Mouse (Mus musculus): ENCODE results near the gene Aak1. TPM values are rescaled to one million over a fixed set of nuclear protein-coding genes. Genes with fewer than 3 reads are reported as not detected.
A peak's percentile ranks its signal among the peaks of the same experiment; 100 is the strongest.

Gene Aak1
- total RNA-seq (2015) (29.7 and 37.6 TPM in 2 replicates), total RNA-seq (2017) (5.3 and 12.9 TPM in 2 replicates)

DNA sequence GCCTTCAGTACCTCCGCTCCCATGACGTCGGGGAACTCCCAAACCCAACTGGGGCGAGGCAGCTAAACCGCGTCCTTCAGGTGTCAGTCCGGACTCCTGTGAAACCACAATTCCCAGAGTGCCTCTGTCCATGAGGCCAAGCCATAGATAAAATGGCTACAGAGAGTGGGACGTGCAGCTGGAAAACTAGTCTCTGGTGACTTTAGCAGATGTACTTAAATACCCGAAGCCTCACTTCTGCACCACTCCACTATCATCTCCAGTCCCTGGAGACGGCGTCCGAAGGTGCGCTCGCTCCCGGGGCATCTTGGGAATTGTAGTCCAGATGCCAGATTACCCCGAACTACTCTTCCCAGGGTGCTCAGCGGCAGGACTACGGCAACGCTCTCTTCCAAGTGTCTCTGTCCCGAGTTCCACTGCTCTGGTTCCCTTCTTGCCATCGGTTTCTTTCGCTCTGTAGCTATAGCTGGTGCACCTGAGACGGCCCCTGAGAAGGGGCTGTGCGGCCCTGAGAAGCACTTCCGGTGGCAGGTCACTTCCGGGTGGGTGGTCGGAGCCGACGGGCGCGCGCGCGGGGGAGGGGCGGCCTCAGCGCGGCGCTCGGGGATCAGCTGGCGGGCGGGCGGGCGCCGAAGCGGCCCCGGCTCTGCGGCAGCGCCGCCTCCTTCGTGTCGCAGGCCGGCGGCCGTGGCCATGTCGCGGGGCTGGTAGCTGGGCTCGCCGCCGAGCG, at the start of gene Aak1:
Aak1 (plus strand) TSS at position 603 of the 730 bp plus-strand sequence.
- ATAC-seq (ENCODE audit: poor library complexity, severe bottlenecking) = peak; percentile 74

DNA sequence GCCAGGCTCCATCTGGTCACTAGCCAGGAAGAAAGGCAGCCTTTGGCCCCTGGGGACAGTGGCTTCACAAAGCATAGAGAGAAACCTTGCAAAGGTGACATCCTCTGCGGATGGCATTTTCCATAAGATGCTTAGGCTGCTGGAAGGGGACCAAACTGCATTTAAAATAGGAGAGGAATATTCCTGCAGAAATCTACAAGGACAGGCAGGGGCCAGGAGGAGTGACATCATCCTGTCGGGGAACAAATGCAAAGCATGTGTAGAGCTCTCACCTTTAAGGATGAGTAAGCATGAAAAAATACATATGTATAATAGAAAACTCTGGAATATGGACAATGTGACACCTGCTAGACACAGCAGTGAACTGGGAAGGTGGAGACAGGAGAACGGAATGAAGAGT, 48.9 kb upstream of the Aak1 start:
- no peak for ATAC-seq (ENCODE audit: poor library complexity, severe bottlenecking)

DNA sequence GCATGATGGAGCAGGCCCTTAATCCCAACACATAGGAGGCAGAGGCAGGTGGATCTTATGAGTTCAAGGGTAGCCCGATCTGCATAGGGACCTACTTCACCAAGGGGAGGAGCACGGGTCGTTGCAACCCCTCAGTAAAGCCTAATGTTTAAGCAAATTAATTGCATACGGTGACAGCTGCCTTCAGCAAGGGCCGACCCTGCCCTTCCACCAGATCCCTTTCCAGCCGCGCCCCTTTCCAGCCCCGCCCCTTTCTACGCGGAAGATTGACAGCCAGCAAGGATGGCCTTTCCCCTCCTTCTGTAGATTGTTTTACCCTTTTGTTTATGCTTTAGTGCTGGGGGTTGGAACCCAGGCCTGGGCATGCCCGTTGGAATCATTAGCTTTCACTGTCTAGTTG, 47.9 kb upstream of the Aak1 start:
- no peak for ATAC-seq (ENCODE audit: poor library complexity, severe bottlenecking)

DNA sequence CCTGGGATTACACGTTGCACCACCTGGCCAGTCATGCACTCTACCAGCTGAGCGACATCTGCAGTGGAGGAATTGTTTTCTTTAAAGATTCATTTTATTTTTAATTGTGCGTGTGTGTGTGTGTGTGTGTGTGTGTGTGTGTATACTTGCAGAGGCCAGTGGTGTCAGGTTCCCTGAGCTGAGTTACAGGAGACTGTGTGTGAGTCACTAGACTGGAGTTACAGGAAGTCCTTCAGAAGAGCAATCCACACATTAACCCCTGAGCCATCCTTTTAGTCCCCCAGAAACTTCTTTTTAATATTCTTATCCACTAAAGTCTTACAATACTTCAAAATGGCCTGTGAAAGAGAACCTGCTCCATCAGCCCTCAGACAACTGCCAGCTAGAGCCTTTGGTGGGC, 44.7 kb upstream of the Aak1 start:
- no peak for ATAC-seq (ENCODE audit: poor library complexity, severe bottlenecking)

DNA sequence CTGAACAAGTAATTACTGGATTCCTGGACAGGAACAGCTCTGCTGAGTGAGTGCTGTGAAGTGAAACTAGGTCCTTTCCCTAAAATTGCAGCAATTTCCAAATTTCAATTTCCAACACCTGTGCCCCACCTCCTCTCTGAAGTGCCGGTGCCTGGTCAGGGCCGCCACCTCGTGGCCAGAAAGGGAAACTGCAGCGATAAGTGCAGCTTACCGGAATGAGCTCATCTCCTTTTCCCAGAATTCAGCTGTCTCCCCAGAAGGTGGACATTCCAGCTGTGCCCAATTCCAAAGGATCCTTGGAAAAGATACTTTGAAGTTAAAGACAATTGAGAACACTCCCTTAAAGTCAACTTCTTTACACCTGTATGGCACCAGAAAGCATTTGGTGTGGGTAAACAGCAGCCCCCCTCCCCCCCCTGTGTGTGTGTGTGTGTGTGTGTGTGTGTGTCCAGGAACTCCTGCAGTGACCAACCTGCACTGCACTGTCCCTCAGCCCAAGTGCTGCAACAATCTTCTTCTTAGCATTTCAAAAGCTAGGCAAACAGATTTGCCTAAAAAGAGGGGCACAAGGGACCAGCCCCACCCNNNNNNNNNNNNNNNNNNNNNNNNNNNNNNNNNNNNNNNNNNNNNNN, 42.7 kb upstream of the Aak1 start:
- ATAC-seq (ENCODE audit: poor library complexity, severe bottlenecking) = peak; percentile 88

DNA sequence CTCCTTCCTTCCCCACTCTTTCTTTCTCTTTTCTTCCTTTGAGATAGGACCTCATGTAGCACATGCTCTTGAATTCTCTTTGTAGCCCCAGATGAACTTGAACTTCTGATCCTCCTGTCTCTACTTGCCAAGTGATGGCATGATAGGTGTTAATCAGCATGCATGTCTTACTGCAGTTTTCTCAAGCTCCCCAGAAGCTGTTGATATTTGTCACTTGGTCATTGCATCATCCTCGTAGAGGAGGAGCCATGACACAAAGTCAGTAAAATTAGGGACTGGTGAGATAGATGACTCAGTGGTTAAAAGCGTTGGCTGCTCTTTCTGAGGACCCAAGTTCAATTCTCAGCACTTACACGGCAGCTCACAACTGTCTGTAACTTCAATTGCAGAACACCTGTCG, 36.4 kb upstream of the Aak1 start:
- no peak for ATAC-seq (ENCODE audit: poor library complexity, severe bottlenecking)

DNA sequence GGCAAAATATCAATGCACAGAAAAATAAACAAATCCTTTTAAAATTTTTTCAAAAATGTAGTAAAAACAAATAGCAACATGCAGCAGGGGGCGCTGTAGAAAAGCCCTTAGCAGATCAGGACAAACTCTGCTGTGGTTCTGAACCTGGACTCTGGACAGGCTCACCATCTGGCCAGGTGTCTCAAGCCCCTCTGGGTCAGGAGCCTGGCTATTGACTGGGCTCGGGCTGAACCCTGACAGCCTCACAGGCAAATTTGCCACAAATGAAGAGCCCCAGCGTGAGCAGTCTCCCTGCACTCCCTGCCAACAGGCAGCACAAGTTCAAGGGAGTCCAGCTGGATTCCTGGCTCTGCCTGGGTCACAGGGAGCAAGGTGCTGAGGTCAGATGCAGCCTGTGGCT, 36.0 kb upstream of the Aak1 start:
- ATAC-seq (ENCODE audit: poor library complexity, severe bottlenecking) = no peak

DNA sequence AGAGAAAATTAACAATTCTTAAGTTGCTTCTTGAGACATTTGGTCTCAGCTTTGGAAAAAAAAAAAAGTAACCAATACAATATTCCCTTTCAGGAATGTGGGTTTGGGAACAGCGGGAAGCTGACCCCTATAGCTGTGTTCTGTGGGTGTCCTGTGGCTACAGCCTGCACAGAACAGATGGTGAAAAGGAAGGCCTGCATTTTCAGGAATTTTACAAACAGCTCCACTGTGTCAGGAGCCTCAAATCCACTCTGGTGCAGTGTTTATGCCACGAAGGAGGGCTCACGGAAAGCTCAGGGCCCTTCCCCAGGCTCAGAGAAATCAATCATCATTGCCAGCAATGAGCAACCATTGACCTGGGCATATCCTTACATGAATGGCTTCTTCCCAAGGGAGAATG, 34.4 kb upstream of the Aak1 start:
- no peak for ATAC-seq (ENCODE audit: poor library complexity, severe bottlenecking)

DNA sequence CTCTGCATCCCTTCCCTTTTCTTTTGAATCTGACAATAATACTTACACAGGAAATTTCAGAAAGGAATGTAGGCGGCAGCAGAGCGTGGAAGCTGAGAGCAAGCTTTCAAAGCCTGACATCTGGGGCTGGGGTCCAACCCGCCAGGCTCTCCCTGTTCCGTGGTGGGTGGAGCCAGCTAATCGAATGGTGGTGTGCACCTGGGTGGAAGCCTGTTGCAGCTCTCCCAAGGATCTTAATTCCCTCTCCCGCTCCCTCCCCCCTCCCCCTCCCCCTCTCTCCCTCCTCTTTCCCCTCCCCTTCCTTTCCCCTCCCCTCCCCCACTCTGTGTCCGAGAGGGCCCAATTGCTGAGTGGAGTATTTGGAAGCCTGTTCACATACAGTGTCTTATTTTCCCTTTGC, 33.9 kb upstream of the Aak1 start:
- ATAC-seq (ENCODE audit: poor library complexity, severe bottlenecking) = no peak

DNA sequence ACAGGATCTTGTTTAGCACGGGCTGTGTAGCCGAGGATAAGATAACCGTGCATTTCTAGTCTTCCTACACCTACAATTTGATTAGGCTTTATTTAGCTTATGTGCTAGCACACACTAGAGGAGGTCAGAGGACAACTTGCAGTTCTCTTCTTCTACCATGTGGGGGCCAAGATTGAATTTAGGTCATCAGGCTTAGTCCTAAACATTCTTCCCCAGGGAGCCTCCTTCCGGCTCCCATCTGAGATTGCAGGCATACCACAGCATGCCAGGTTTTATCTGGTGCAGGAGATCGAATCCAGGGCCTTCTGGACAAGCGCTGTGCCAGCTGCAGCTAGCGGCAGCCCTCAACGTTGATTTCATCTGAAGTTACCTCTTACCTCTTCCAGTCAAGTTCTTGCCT, 32.7 kb upstream of the Aak1 start:
- no peak for ATAC-seq (ENCODE audit: poor library complexity, severe bottlenecking)

DNA sequence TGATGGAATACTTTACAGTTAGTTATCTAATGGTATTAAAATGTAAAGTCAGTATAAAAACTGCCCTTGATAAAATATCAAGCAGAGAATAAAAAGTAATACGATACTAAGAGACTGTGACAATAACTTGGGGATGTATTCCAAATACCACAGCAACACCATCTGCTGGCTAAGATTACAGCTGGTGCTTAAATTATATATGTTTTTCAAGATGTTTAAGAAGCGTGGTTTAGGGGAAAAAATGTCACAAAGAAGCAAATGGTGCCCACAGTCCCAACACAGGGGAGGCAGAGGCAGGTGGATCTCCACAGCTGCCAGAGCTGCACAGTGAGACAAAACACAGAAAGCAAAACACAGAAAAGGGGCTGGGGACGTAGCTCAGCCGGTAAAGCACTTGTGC, 30.4 kb upstream of the Aak1 start:
- ATAC-seq (ENCODE audit: poor library complexity, severe bottlenecking) = no peak

DNA sequence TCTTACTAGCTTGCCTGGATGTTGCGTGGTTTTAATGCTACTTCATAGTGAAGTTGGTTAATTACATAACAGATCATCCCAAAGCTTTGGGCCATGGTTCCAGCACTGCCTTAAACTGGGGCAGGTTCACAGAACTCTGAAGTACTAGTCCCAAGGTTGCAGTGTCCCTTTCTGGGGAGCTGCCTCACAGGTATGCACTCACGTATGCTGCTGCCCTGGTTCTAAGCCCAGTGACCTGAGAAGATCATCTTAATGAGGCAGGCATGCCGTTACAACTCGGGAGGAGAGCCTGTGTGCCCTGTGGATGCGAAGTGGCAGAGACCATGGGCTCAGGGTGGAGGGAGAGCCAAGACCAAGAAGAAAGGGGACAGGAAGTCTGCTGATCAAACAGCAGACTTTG, 29.4 kb upstream of the Aak1 start:
- no peak for ATAC-seq (ENCODE audit: poor library complexity, severe bottlenecking)

DNA sequence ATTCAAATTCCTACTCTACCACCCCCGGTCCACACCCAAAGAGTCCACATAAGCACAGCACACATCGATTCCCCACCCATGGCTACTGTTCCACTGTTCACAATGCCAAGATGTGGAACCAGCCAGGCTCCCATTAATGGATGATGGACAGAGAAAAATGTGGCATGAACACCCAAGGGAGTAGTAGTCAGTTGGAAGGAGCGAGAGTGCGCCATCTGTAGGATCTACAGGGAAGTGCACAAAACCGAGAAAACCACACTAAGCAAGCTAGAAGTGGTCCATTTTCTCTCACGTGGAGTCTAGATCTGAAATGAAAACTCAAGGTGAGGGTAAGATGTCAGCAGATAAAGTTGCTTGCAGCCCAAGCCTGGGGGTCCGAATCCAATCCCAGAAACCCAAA, 28.6 kb upstream of the Aak1 start:
- 0 out of 2 replicates have a peak, but pooled peaks have one; percentile 28 for ATAC-seq (ENCODE audit: poor library complexity, severe bottlenecking)

DNA sequence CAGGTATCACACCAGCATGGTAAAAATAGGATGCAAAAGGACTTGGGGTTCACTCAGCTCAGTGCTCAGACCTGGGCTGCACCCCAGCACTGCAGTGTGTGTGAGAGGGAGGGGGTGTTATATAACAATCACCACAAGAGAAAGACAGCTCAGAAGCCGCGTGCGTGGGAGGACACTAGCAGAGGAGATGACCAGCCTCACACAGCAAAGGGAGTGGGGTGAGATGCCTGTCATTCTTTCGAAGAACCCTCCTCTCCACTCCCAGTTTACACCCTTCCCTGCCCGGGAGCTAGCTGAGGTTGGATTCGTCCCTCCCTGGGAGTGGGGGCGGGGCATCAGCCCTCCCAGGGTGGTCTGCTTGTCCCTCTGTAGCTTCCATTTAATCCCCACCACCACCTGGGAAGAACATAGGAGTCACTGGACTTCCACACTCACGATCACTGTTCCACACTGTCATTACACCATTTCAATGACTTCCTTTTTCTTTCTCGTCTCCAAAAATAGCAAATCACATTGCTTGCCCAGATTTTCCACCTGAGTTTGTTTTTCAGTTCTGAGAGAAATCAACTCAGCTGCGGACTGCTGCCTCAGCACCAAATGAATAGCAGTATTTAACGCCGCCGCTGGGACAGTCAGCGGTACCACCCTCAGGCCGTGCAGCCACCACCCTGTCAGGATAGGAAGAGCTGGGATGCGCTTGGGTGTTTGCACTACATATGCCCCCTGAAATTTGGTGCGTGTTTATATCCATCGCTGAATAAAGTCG, 26.8 kb upstream of the Aak1 start:
- peak; percentile 57 for ATAC-seq (ENCODE audit: poor library complexity, severe bottlenecking)

DNA sequence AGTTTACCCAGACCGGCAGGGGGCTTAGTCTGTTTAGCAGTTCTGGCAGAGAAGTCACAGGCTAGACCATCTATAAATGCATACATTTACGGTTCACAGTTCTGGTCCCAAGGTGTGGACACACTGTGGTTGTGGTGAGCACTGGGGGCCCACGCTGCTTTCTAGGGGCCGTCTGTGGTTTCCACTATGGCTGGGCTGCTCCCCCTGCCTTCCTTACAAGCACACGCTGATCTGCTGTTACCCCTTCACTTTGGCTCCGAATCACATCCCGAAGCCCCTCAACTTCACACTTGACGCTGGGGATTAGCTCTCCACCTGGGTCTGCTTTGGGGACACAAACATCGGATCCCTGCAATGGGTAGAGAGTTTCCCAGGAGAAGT, 26.3 kb upstream of the Aak1 start:
- 0 out of 2 replicates have a peak, but pooled peaks have one; percentile 25 for ATAC-seq (ENCODE audit: poor library complexity, severe bottlenecking)

DNA sequence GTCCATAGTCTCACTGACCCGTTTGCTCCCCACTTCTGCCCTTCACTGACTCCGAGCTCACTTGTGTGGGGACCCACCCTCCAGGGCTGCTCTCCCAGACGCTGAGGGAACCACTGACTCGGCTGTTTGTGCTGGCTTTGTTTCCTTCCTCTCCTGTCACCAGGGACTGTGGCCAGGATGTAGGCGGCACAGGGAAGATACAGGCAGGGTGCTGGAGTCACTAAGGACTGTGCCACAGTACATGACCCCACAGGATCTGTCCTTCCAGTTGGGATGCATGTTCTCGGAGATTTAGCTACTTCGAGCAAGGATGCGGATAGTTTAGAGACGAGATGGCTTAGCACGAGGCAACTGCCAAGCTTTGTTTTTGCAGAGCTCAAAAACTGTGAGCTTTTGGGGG, 25.5 kb upstream of the Aak1 start:
- ATAC-seq (ENCODE audit: poor library complexity, severe bottlenecking) = no peak; the same call in 1 of the 2 replicates

DNA sequence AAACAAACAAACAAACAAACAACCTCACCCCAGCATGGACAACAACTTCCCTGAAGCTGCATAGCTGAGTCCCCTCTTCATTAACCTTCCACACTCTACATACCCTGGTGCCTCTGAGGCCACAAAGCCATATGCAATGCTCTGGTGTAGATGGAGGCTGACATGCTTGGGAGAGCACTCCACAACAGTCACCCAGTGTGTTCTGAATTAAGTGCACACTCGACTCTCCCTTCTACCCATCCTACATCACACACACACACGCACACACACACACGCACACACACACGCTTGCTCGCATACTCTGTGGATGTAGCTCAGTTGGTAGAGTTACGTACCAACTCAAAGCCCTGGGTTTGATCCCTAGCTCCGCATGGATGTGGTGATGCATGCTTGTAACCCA, 24.9 kb upstream of the Aak1 start:
- no peak for ATAC-seq (ENCODE audit: poor library complexity, severe bottlenecking)

DNA sequence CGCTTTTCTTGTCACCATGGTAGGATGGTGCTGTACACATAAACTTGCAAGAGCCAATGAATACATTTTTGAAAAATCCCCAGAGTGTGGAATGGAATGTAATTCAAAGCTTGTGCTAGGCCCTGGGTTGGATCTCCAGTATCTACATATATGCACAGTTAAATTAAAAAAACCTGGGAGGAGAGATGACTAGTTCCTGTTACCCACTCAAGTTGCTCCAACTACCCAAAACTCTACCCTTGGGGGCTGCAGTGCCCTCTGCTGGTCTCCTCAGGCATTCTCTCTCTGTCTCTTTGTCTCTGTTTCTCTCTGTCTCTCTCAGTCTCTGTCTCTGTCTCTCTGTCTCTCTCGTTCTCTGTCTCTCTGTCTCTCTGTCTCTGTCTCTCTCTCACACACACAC, 21.9 kb upstream of the Aak1 start:
- ATAC-seq (ENCODE audit: poor library complexity, severe bottlenecking) = no peak

DNA sequence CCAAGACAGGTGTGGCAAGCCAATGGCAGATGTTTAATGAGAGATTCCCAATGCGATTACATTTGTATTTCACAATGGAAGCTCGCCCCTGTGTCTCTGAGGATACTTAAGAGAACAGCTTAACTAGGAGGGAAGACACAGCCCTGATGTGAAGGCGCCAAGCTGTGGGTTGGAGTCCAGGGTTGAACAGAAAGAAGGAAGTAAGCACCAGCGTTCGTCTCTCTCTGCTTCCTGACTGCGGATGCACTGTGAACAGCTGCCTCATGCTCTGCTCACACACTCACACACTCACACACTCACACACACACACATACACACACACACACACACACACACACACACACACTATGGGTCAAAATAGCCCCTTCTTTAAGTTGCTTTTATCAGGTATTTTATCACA, 19.5 kb upstream of the Aak1 start:
- ATAC-seq (ENCODE audit: poor library complexity, severe bottlenecking) = no peak

DNA sequence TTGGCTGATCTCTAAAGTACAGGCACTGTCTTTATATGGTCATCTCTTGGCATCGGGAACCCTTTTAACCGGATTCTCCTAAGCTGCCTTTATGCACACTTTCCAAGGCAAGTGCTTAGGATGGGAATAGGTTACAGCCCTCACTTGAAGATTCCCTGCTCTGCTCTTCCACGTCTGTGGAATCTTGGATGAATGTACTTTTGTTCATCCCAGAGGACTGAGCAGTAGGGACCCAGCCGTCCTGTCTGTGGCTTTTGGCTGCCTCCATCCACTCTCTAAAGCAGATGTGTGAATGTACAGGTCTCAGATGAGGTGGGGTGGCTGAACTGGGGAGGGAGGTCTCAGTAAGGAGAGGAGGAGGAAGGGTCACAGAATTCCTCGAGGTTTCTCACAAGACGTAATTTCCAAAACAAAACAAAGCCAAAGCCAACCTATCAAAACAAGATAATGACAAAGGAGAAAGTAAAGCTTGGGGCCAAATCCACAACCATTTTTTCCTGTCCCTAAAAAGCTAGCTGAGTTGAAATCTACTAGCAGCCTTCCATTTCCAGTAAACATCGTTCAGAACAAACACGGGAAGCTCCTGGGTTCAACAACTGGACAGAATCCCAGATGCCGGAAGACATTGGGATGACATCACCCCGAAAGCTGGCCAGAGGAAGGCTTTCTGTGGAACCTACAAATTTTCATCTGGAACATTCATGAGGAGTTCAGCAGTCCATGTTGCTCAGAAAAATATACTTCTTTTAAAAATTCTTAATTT, 18.4 kb upstream of the Aak1 start:
- no peak for ATAC-seq (ENCODE audit: poor library complexity, severe bottlenecking)
